Mouse (Mus musculus): ENCODE measurements around the gene Ppp1cc. TPM values are rescaled to one million over a fixed set of nuclear protein-coding genes. Genes with fewer than 3 reads are reported as not detected.

Gene Ppp1cc
- polyA plus RNA-seq, 2 experiments = 119 to 139 TPM

- Histone ChIP-seq H3K36me3 (replicated peaks; ENCODE audit: control insufficient read depth, insufficient read depth, low read depth) (peaks cover 17% of the 10 kb centered on the region), H3K4me1 (replicated peaks; ENCODE audit: control insufficient read depth in 2 of 2, insufficient read depth in 2 of 2, low read length in 1 of 2) (peaks cover 20 to 40% of the 10 kb centered on the region in 2 experiments), H3K9me3 (ENCODE audit: control insufficient read depth, low read length) (no peaks in the 10 kb centered on the region), H3K9ac (replicated peaks) (no peak overlapping the region), H3K4me3 (ENCODE audit: insufficient read depth in 1 of 2, low read depth in 2 of 2, low read length in 2 of 2) (no peak overlapping the region), H3K27ac (no peak overlapping the region), H3K27me3 (ENCODE audit: control insufficient read depth, insufficient read depth, low read length) (no peaks in the 10 kb centered on the region), H3K4me2 (ENCODE audit: low read depth) (no peak overlapping the region)
- no peak for TF ChIP-seq CTCF (IDR thresholded peaks at IDR 0.05; ENCODE audit: low read depth)
- no peak for TF ChIP-seq EP300 (IDR thresholded peaks at IDR 0.05; ENCODE audit: low read depth)
- DNase-seq (ENCODE audit: low read depth in 3 of 3, low spot score in 3 of 3) (no peak), ATAC-seq (ENCODE audit: insufficient read depth) (no peak)
- 56% methylated on average over 2 of the region's 2 CpGs for WGBS (ENCODE audit: insufficient replicate concordance)
Measured at GRCm38 (mm10) chr5:122156486-122156885, 1.6 kb upstream of the Ppp1cc start.

- Histone ChIP-seq H3K9ac (replicated peaks) (peak overlapping the region; percentile 98), H3K4me3 (ENCODE audit: insufficient read depth in 1 of 2, low read depth in 2 of 2, low read length in 2 of 2) (peak overlapping the region; percentile 84 to 93), H3K4me1 (replicated peaks; ENCODE audit: control insufficient read depth in 2 of 2, insufficient read depth in 2 of 2, low read length in 1 of 2) (peaks cover 20 to 51% of the 10 kb centered on the region in 2 experiments), H3K36me3 (replicated peaks; ENCODE audit: control insufficient read depth, insufficient read depth, low read depth) (peaks cover 36% of the 10 kb centered on the region), H3K27ac (peak overlapping the region; percentile 47), H3K9me3 (ENCODE audit: control insufficient read depth, low read length) (no peaks in the 10 kb centered on the region), H3K27me3 (ENCODE audit: control insufficient read depth, insufficient read depth, low read length) (no peaks in the 10 kb centered on the region), H3K4me2 (ENCODE audit: low read depth) (peak overlapping the region; percentile 96)
- DNase-seq (ENCODE audit: low read depth in 3 of 3, low spot score in 3 of 3) (no peak), ATAC-seq (ENCODE audit: insufficient read depth) (no peak; the same call in 1 of the 2 replicates)
- 1% methylated on average over 42 of the region's 42 CpGs for WGBS (ENCODE audit: insufficient replicate concordance)
- TF ChIP-seq CTCF (IDR thresholded peaks at IDR 0.05; ENCODE audit: low read depth) (no peak), EP300 (IDR thresholded peaks at IDR 0.05; ENCODE audit: low read depth) (no peak)
Measured at GRCm38 (mm10) chr5:122158557-122159515, 758 bp downstream of the Ppp1cc start.

GRCm38 (mm10) chr5:122163194-122163593 is 5.1 kb downstream of the Ppp1cc start:
- WGBS (ENCODE audit: insufficient replicate concordance) = 53% methylated on average over 6 of the region's 6 CpGs
- H3K9me3 ChIP-seq (ENCODE audit: control insufficient read depth, low read length) = no peaks in the 10 kb centered on the region
- H3K4me2 ChIP-seq (ENCODE audit: low read depth) = no peak overlapping the region; the same call in 1 of the 2 replicates
- ATAC-seq (ENCODE audit: insufficient read depth) (no peak), DNase-seq (ENCODE audit: low read depth in 3 of 3, low spot score in 3 of 3) (no peak)
- no peaks in the 10 kb centered on the region for H3K27me3 ChIP-seq (ENCODE audit: control insufficient read depth, insufficient read depth, low read length)
- peaks cover 70% of the 10 kb centered on the region for H3K36me3 ChIP-seq (replicated peaks; ENCODE audit: control insufficient read depth, insufficient read depth, low read depth)
- no peak overlapping the region for H3K9ac ChIP-seq (replicated peaks)
- H3K4me1 ChIP-seq (replicated peaks; ENCODE audit: control insufficient read depth in 2 of 2, insufficient read depth in 2 of 2, low read length in 1 of 2) = peaks cover 17 to 32% of the 10 kb centered on the region in 2 experiments
- TF ChIP-seq EP300 (IDR thresholded peaks at IDR 0.05; ENCODE audit: low read depth) (no peak), CTCF (IDR thresholded peaks at IDR 0.05; ENCODE audit: low read depth) (no peak)
- H3K4me3 ChIP-seq (ENCODE audit: insufficient read depth in 1 of 2, low read depth in 2 of 2, low read length in 2 of 2) = no peak overlapping the region
- H3K27ac ChIP-seq = no peak overlapping the region

- no peak overlapping the region for H3K4me3 ChIP-seq (ENCODE audit: insufficient read depth in 1 of 2, low read depth in 2 of 2, low read length in 2 of 2)
- WGBS (ENCODE audit: insufficient replicate concordance) = 81% methylated on average over 3 of the region's 3 CpGs
- peaks cover 17 to 32% of the 10 kb centered on the region in 2 experiments for H3K4me1 ChIP-seq (replicated peaks; ENCODE audit: control insufficient read depth in 2 of 2, insufficient read depth in 2 of 2, low read length in 1 of 2)
- H3K27me3 ChIP-seq (ENCODE audit: control insufficient read depth, insufficient read depth, low read length) = no peaks in the 10 kb centered on the region
- ATAC-seq (ENCODE audit: insufficient read depth) (no peak), DNase-seq (ENCODE audit: low read depth in 3 of 3, low spot score in 3 of 3) (no peak)
- H3K9me3 ChIP-seq (ENCODE audit: control insufficient read depth, low read length) = no peaks in the 10 kb centered on the region
- TF ChIP-seq CTCF (IDR thresholded peaks at IDR 0.05; ENCODE audit: low read depth) (no peak), EP300 (IDR thresholded peaks at IDR 0.05; ENCODE audit: low read depth) (no peak)
- no peak overlapping the region for H3K27ac ChIP-seq
- H3K4me2 ChIP-seq (ENCODE audit: low read depth) = no peak overlapping the region
- 0 out of 2 replicates have a peak overlapping the region, but pooled peaks have one; percentile 11 for H3K9ac ChIP-seq (replicated peaks)
- H3K36me3 ChIP-seq (replicated peaks; ENCODE audit: control insufficient read depth, insufficient read depth, low read depth) = peaks cover 77% of the 10 kb centered on the region
Measured at GRCm38 (mm10) chr5:122164011-122164410, 5.9 kb downstream of the Ppp1cc start.

- TF ChIP-seq CTCF (IDR thresholded peaks at IDR 0.05; ENCODE audit: low read depth) (no peak), EP300 (IDR thresholded peaks at IDR 0.05; ENCODE audit: low read depth) (no peak)
- peaks cover 9 to 25% of the 10 kb centered on the region in 2 experiments for H3K4me1 ChIP-seq (replicated peaks; ENCODE audit: control insufficient read depth in 2 of 2, insufficient read depth in 2 of 2, low read length in 1 of 2)
- H3K9ac ChIP-seq (replicated peaks) = no peak overlapping the region; the same call in 1 of the 2 replicates
- DNase-seq (ENCODE audit: low read depth in 3 of 3, low spot score in 3 of 3) (no peak), ATAC-seq (ENCODE audit: insufficient read depth) (no peak)
- no peaks in the 10 kb centered on the region for H3K9me3 ChIP-seq (ENCODE audit: control insufficient read depth, low read length)
- peaks cover 82% of the 10 kb centered on the region for H3K36me3 ChIP-seq (replicated peaks; ENCODE audit: control insufficient read depth, insufficient read depth, low read depth)
- no peak overlapping the region for H3K27ac ChIP-seq
- 70% methylated on average over 6 of the region's 6 CpGs for WGBS (ENCODE audit: insufficient replicate concordance)
- H3K4me3 ChIP-seq (ENCODE audit: insufficient read depth in 1 of 2, low read depth in 2 of 2, low read length in 2 of 2) = no peak overlapping the region
- no peaks in the 10 kb centered on the region for H3K27me3 ChIP-seq (ENCODE audit: control insufficient read depth, insufficient read depth, low read length)
- H3K4me2 ChIP-seq (ENCODE audit: low read depth) = no peak overlapping the region
Measured at GRCm38 (mm10) chr5:122165233-122165915, 7.3 kb downstream of the Ppp1cc start.
